Mouse (Mus musculus) layer of hippocampus, postnatal 25 days (tissue): ENCODE data around the gene Bcl11a. TPM values are rescaled to one million over a fixed set of nuclear protein-coding genes. Genes with fewer than 3 reads are reported as not detected.
"Not testable (repeated sequence)": the region's sequence is repeated elsewhere in the genome, so short reads cannot be mapped to it uniquely, and the experiment has no call there.

Experiments used
- DNase-seq, 2 experiments: peaks; one replicate each; pipeline ENCODE4 v3.0.0; 2022; ENCODE audit warnings: mixed read lengths in 2 of 2, low spot score in 1 of 2; ENCODE audit errors: extremely low spot score in 1 of 2
- total RNA-seq, 2 experiments: library from RNA; stranded (reverse); gene quantifications; 2 replicates each; pipeline ENCODE4 v1.2.3; 2021

Gene Bcl11a
- total RNA-seq, 2 experiments from 2014 or later: 105 to 134 TPM

GRCm38 (mm10) chr11:24098662-24099061 lies 20.8 kb downstream of the Bcl11a start:
- no peak for DNase-seq

- no peak for DNase-seq
These were observed 21.4 kb downstream of the Bcl11a start for GRCm38 (mm10) chr11:24099215-24099614.

- no peak for DNase-seq
These were observed 22.0 kb downstream of the Bcl11a start for GRCm38 (mm10) chr11:24099886-24100293.

GRCm38 (mm10) chr11:24100449-24101070 lies 22.7 kb downstream of the Bcl11a start:
- DNase-seq: no peak

- no peak for DNase-seq
These were observed 23.8 kb downstream of the Bcl11a start for GRCm38 (mm10) chr11:24101625-24102024.

GRCm38 (mm10) chr11:24102372-24102771 lies 24.5 kb downstream of the Bcl11a start:
- no peak for DNase-seq

- DNase-seq: no peak
These were observed 25.4 kb downstream of the Bcl11a start for GRCm38 (mm10) chr11:24103128-24103742.

GRCm38 (mm10) chr11:24107414-24107813 lies 29.6 kb downstream of the Bcl11a start:
- DNase-seq: no peak

- DNase-seq: no peak
These were observed 31.1 kb downstream of the Bcl11a start for GRCm38 (mm10) chr11:24108974-24109373.

- DNase-seq: no peak
These were observed 31.5 kb downstream of the Bcl11a start for GRCm38 (mm10) chr11:24109388-24109787.

GRCm38 (mm10) chr11:24110113-24110512 lies 32.3 kb downstream of the Bcl11a start:
- no peak for DNase-seq

GRCm38 (mm10) chr11:24111720-24112119 lies 33.9 kb downstream of the Bcl11a start:
- no peak for DNase-seq

GRCm38 (mm10) chr11:24115017-24115752 lies 37.3 kb downstream of the Bcl11a start:
- no peak for DNase-seq

- no peak for DNase-seq
These were observed 38.2 kb downstream of the Bcl11a start for GRCm38 (mm10) chr11:24116041-24116440.

- DNase-seq: no peak
These were observed 38.9 kb downstream of the Bcl11a start for GRCm38 (mm10) chr11:24116582-24117318.

GRCm38 (mm10) chr11:24121136-24121535 lies 43.3 kb downstream of the Bcl11a start:
- no peak for DNase-seq

- no peak for DNase-seq
These were observed 45.0 kb downstream of the Bcl11a start for GRCm38 (mm10) chr11:24122899-24123298.

GRCm38 (mm10) chr11:24123991-24124390 lies 46.1 kb downstream of the Bcl11a start:
- DNase-seq: no peak

GRCm38 (mm10) chr11:24125098-24125497 lies 47.2 kb downstream of the Bcl11a start:
- no peak for DNase-seq

- no peak for DNase-seq
These were observed 50.1 kb downstream of the Bcl11a start for GRCm38 (mm10) chr11:24128001-24128400.

GRCm38 (mm10) chr11:24128880-24129279 lies 51.0 kb downstream of the Bcl11a start:
- DNase-seq: not testable (repeated sequence)
